Mouse (Mus musculus) megakaryocyte, adult 5-6 weeks (primary cell): Measurements from ENCODE around the gene Unc93b1. TPM values are rescaled to one million over a fixed set of nuclear protein-coding genes. Genes with fewer than 3 reads are reported as not detected.
A peak's percentile ranks its signal among the peaks of the same experiment; 100 is the strongest.
"Not testable (repeated sequence)": the region's sequence is repeated elsewhere in the genome, so short reads cannot be mapped to it uniquely, and the experiment has no call there.

Experiments used
- ATAC-seq: 2 replicates; pipeline ENCODE4 v1.8.0; 2016; ENCODE audit warnings: mild to moderate bottlenecking, inconsistent platforms; ENCODE audit not compliant: poor library complexity, severe bottlenecking
- total RNA-seq, 2 experiments: library from RNA; stranded (forward) in 1 of 2; stranded (reverse) in 1 of 2; fragments of 153-499, 151-499 nt in 1 of 2; fragments of 221-1000, 200-1000 nt in 1 of 2; gene quantifications; 2 replicates each; pipeline versions ENCODE4 v1.2.3 to v1.2.4; 2015 to 2017

The Unc93b1 gene
- total RNA-seq, 2 experiments from 2014 or later = 258 to 483 TPM

DNA sequence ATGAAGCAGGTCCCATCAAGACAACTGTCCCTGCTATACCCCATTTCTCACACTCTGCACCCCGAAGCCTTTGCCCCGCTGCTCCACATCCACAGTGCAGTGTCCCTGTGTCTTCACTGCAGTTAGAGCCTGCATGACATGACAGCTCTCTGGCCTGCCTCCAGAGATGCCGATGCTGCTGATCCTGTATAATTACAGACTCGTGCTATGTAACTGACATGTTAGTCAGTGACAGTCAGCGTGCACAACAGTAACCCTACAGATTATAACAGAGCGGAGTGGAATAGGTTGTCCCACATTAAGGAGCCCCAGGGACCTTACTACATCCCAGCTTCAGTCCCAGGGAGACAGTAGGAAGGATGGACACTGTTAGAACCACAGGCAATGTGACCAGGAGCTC is 39.6 kb downstream of the Unc93b1 start:
- not testable (repeated sequence) for ATAC-seq

DNA sequence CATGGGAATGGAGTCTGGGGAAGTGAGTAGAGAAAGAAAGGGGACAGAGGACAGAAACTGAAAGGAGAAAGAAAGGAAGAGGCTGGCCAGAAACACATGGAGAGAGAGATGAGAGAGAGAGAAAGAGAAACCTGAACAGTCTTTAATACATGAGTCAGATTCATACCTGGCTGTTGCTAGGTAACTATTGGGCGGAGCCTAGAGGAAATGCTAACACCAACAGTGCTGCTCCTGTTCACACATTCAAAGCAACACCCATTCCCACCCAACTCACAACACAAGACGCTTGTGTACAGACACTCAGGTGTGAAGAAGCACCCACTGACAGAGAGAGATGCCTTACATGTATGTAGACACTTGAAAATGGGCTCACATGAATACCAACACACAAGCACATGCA is 40.9 kb downstream of the Unc93b1 start:
- ATAC-seq = no peak

DNA sequence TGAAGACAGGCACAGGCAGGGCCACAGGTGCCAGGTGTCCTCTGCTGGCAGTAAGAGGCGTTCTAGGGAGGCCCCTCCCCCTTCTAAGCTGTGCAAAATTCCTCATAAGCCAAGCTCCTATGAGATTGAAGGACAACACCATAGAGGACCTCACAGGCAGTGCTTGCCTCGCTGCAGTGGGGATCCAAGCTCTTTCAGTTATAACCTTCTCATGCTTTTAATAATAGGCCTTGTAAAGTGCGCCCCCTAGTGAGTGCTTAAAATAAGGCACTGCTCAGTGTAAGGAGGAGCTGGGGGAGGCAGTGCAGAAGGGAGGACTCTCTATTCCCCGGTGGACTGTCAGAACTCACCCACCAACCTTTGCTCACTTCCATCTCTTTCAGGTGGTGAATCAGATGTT is 45.3 kb downstream of the Unc93b1 start:
- ATAC-seq = peak; percentile 94

DNA sequence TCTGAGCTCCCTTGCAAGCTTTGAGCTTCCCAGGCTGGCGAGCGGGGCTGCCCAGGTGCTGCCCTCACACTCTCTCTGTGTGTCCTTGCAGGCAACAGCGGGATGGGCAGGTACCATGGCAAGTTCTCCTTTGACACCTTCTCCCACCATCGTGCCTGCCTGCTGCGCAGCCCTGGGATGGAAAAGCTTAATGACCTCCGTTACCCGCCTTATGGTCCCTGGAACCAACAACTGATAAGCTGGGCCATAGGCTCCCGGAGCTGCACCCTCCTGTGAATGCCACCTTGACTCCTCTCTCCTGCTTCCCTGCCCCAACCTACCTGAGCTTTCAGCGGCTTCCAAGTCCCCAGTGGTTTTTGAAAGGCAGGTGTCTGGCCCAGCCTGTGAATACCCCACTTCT is 45.9 kb downstream of the Unc93b1 start:
- no peak for ATAC-seq

DNA sequence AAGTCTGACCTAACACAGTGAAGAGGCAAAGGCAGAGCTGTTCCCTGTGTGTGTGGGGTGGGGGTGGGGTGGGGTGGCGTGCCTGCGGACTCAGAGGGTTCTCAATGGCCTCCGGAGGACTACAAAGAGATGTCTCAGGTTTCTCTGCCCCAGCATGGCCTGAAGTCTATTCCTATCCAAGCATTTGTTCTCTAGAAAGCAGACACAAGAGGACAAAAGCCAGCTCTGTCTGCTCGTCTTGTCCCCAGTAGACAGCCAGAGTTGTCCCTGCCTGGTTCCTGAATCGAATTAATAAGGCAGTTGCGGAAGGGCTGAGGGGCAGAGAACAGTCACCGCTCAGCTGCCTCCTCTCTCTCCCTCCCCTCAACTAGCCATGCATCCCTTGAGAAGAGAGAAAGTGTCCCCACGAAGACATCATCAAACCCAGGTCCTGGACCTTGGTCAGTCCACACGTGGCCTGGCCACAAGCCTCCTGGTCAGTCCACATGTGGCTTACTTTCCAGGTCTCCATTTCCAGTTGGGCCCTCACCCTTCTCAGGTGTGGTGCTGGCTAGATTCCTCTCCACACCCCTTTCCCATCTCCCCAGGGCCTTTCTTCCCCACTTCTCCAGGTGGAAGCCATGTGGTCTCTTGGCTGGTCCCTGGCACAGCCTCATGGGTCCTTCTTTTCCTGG is 48.7 kb downstream of the Unc93b1 start:
- no peak for ATAC-seq

DNA sequence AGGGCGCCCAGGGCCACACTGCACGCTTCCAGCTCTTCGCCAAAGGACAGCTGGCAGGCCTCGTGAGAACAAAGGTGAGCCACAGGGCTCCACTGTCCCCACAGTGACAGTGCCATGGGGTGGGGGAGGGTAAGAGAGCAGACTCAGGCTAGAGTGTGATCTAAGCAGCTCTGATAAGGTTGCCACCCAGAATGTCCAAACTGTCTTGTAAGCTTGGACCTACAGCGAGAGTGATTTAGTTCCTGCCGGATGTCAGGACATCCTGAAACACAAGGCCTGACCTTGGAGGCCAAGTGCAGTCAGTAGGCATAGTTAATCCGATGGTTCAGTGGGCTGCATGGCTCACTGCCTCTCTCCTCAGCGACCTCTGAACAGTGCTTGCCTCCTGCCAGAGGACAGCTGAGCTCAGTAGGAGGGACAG is 50.3 kb downstream of the Unc93b1 start:
- no peak for ATAC-seq

DNA sequence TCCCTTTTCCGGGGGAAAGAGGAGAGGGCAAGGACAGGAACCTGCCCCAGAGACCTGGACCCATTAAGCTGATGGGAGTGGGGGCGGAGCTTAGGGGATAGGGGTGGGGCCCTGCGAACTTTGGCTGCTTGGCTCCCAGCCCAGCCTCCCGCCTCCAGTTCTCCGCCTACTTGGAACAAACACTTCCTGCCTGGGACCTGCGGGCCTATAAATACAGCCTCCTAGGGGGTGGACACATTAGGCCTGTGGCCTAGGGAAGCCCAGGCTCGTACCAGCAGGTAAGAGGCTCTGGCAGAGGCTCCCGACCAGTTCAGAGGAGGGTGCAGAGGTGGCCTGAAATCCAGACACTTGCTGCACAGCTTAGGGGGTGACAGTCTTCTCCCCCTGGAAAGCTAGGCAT is 51.3 kb downstream of the Unc93b1 start, which contains the start of gene Acy3:
Gene Acy3, plus strand, starts transcription at position 237 of the 400 bp plus-strand sequence.
- no peak for ATAC-seq

DNA sequence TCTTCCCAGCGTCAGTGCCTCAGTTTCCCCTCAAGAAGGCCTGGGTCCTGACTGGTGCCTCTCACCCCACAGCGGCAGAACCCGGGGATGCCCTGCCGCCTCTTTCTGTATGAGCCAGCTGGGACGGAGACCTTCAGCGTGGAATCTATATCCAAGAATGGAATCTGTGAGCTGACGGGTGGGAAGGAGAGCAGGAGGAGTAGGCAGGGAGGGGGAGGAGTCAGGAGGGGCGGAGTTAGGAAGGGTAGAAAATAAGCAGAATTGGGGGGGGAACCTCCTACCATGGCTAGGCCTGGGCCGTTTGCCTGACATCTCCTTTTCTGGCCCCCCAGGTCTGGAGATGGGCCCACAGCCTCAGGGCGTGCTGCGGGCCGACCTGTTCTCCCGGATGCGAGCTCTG is 53.1 kb downstream of the Unc93b1 start:
- no peak for ATAC-seq

DNA sequence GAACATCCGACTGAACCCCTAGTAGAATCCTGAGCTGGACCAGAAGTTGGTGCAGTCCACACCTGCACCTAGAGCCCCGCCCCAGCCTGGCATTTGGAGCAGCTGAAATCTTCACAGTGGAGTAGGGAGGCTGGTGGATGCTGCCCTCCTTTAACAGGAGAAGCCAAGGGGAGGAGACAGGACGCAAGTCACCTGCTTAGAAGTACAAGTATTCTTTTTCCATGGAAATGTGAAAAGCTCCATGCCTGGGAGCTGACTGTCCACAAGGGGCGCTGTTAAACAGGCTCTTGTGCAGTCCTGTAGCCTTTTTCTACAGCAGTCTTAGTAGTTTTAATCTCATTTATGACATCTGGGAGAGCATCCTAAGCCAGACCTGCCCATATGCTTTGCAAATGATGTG is 53.8 kb downstream of the Unc93b1 start:
- ATAC-seq = no peak

DNA sequence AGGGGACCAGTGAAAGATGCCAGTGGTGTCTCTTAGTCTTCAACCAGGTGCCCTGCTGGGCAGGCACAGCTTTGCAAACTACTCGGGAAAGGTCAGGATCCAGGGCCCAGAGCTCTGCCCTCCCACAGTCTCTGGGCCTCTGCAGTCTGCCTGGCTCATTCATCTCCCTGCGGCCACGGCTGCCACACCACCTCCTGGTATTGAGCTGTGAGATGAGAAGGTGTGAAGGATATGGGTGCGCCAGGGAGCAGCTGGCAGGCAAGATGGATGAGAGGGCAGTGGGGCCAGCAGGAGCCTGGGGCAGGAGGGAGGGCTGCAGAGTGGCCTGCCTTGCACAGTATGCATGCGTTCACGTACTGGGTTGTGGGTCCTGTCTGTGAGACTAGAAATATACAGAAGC is 55.8 kb downstream of the Unc93b1 start:
- no peak for ATAC-seq

DNA sequence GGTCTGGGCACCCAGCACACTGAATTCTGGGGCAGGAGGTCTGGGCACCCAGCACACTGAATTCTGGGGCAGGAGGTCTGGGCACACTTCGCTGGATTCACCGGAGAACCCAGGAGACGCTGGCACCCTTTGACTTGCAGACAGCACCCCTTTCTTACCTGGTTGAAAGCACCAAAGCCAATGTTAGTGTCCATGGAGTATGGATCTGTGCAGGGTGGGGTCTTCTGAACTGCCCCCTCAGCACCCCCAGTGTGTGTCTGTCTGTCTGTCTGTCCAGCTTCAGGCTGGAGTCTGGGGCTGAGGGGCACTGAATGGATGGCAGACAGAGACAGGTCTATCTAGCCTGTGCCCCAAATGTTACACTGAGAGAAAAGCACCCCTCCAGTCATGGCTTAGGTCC is 56.6 kb downstream of the Unc93b1 start:
- no peak for ATAC-seq

DNA sequence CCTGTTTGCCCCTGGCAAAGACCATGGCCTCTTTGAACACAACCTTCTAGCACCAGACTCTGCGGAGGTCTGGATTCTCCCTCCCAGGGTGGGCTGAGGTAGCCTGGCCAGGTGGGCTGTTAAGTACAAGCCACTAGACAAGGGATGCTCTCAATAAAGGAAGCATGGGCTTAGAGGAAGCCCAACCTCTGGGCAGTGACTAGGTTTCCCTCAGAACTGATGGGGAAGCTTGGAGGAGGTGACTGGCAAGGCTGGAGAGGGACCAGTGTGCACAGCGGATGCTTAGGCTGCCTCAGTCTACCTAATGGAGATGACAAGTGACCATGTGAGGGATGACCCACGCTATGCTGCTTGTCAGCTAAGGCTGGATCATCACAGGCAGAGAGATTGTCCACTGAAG is 57.0 kb downstream of the Unc93b1 start:
- ATAC-seq = no peak

DNA sequence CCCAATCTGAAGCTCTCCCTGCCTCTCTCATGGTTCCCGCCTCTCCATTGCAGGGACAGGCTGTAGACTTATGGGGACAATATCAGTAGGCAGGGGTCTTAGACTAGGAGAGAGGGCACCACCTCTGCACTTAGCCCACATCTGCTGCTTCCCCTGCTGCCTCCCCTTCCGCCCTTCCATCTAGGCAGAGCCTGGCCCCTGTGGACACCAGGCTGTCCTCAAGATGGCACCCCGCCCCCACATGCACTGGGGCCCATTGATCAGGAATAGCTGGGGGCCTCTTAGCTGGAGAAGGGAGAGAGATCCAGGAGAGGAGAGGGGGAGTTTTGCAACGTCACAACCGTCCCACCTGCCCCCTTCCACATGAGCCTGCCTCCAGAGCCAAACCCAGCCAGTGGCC is 57.4 kb downstream of the Unc93b1 start, which contains the start of gene Tbx10:
Gene Tbx10, plus strand, starts transcription at position 337 of the 400 bp plus-strand sequence.
- no peak for ATAC-seq

DNA sequence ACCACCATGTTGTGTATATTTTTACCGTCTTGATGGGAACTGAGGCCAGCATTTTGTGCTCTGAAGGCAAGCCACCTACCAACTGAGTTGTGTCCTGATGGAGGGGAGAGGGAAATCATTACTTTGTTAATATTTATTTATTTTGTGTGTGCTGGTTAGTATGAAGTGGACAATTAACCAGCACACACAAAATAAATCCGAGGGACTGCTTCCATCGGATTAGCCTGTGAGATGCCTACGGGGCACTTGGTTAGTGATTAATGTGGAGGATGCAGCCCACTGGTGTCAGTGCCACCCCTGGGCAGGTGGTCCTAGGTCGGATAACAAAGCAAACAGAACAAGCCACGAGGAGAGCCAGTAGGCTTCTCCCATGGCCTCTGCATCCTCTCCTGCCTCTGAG is 59.9 kb downstream of the Unc93b1 start:
- ATAC-seq = no peak

DNA sequence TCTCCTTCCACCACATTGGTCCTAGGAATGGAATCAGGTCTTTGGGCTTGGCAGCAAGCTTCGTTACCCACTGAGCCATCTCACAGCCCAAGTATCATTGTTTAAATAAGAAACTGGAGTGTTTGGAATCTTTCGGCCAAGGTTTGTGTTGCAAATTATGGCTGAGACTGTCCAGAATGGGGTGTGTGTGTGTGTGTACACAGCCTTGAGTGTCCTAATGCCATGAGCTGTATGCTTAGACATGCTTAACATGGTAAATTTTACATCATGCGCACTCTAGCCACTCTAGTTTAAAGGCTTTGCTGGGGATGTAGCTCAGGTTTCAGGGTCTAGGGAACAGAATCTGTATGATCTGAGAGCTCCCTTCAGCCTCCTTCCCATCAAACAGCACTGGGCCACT is 60.5 kb downstream of the Unc93b1 start:
- no peak for ATAC-seq

DNA sequence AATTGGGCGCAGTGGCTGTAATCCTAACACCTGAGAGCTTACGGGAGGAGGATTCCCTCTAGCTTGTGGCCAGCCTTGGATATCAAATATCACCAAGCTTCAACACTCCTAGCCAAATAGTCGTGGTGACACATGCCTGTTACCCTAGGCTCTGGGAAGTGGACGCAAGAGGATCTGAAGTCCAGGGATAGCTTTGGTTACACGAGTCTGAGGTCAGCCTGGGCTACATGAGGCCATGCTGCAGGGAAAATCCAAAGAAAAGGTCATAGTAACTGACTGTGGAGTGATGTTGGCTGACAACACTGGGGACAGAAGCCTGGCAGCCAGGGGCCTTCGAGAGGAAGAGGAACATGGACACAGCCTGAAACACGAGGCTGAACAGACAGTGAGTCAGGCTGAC is 61.1 kb downstream of the Unc93b1 start:
- no peak for ATAC-seq

DNA sequence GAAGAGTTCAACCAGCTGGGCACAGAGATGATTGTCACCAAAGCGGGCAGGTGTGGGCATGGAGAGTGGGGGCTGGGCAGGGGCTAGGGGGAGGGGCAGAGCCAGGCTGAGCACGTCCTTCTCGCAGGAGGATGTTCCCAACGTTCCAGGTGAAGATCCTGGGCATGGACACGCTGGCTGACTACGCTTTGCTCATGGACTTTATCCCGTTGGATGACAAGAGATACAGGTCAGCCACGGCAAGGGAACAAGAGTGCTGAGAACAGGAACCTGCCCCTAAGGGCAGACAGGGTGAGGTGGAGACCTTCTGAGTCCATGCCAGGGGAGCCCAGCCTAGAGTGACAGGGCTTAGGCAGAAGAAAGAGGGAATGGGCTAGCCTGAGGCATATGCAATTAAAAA is 61.8 kb downstream of the Unc93b1 start:
- ATAC-seq = no peak

DNA sequence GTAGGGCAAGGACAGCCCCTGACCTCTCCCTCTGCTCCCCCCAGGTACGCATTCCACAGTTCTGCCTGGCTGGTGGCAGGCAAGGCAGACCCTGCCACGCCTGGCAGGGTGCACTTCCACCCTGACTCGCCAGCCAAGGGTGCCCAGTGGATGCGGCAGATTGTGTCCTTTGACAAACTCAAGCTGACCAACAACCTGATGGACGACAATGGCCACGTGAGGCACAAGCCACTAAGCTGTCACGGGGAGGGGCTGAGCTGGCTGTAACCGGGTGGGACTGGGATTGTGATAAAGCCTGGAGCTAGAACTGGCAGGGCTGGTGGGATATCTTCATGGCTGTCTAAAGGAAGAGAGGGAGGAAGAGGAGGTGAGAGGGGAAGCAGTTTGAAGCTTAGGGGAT is 62.2 kb downstream of the Unc93b1 start:
- no peak for ATAC-seq

DNA sequence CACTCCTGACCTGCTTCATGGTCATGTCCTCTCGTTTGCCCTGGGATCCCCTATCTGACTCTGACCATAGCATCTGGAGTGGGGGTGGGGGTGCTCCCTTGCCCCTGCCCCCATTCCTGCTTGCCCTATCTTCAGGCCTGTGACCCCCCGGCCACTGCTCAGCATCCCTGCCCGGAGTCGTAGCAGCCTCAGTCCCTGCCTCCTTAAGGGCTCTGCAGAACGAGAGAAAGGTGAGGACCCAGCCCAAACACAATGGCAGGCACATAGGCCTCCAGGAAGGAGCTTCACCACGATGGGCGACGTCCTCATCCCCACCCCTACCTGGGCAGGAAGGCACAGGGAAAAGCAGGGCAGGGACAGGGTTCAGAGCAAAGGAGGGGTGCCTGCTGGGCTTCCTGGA is 63.3 kb downstream of the Unc93b1 start:
- ATAC-seq = no peak
